Mouse (Mus musculus) cortical plate, adult 2 months (tissue): Measurements from ENCODE around the gene Ppp1r27. TPM values are rescaled to one million over a fixed set of nuclear protein-coding genes. Genes with fewer than 3 reads are reported as not detected.

Source experiments
- H3K27ac ChIP-seq: fragments of 200-500 bp; 2 replicates; pipeline ENCODE4 v1.5.1; 2012; ENCODE audit warnings: low read length, control low read depth, inconsistent platforms; ENCODE audit not compliant: insufficient read depth
- H3K4me1 ChIP-seq: fragments of 200-500 bp; 2 replicates; pipeline ENCODE4 v1.6.1; 2011; ENCODE audit warnings: low read length; ENCODE audit not compliant: control insufficient read depth, insufficient read depth
- H3K4me3 ChIP-seq: fragments of 200-500 bp; 2 replicates; pipeline ENCODE4 v1.5.1; 2011; ENCODE audit warnings: mild to moderate bottlenecking, low read length, control low read depth; ENCODE audit not compliant: insufficient read depth
- CTCF ChIP-seq: fragments of 200-500 bp; IDR thresholded peaks from 2 replicates; pipeline ENCODE4 v1.5.1; 2011; ENCODE audit warnings: mild to moderate bottlenecking, control low read depth, low read length; ENCODE audit not compliant: insufficient read depth; ENCODE audit errors: extremely low read depth
- POLR2A ChIP-seq: fragments of 200-500 bp; IDR thresholded peaks from 2 replicates; pipeline ENCODE4 v1.6.1; 2011; ENCODE audit warnings: mild to moderate bottlenecking, low read length, control low read depth; ENCODE audit not compliant: insufficient read depth; ENCODE audit errors: extremely low read depth
- polyA plus RNA-seq: library from polyadenylated mRNA; depleted of rRNA; stranded (reverse); fragments of >200 nt; gene quantifications from 2 replicates; pipeline ENCODE4 v1.2.3, GENCODE M21; 2012

Gene Ppp1r27
- polyA plus RNA-seq, 1 experiment, result not detected

GRCm38 (mm10) chr11:120575940-120576339 lies 25.0 kb upstream of the Ppp1r27 start:
- Histone ChIP-seq H3K4me1 (peaks cover 8% of the 10 kb centered on the region; the same call in 1 of the 2 replicates), H3K4me3 (no peak overlapping the region), H3K27ac (no peak overlapping the region)
- TF ChIP-seq CTCF (no peak), POLR2A (no peak)

- TF ChIP-seq POLR2A (no peak), CTCF (no peak)
- Histone ChIP-seq H3K4me1 (peaks cover 6% of the 10 kb centered on the region; the same call in 1 of the 2 replicates), H3K4me3 (no peak overlapping the region), H3K27ac (no peak overlapping the region)
These were observed 24.1 kb upstream of the Ppp1r27 start for GRCm38 (mm10) chr11:120575046-120575445.

- Histone ChIP-seq H3K4me3 (no peak overlapping the region; the same call in 1 of the 2 replicates), H3K27ac (no peak overlapping the region), H3K4me1 (peaks cover 6% of the 10 kb centered on the region; the same call in 1 of the 2 replicates)
- TF ChIP-seq CTCF (no peak), POLR2A (no peak)
These were observed 23.3 kb upstream of the Ppp1r27 start for GRCm38 (mm10) chr11:120574278-120574600.

GRCm38 (mm10) chr11:120573585-120574277 lies 22.8 kb upstream of the Ppp1r27 start:
- TF ChIP-seq CTCF (no peak), POLR2A (no peak)
- Histone ChIP-seq H3K4me3 (peak overlapping the region; percentile 87), H3K4me1 (peaks cover 6% of the 10 kb centered on the region; the same call in 1 of the 2 replicates), H3K27ac (peak overlapping the region; percentile 68)

- H3K4me3 ChIP-seq, result peak within 1 kb of the TSS; percentile 87
- H3K27ac ChIP-seq, result peak within 1 kb of the TSS; percentile 68
- TF ChIP-seq CTCF (no peak), POLR2A (peak; percentile 94)
- H3K4me1 ChIP-seq, result peaks cover 6% of the 10 kb centered on the region; the same call in 1 of the 2 replicates
These were observed 22.0 kb upstream of the Ppp1r27 start, which contains the start of gene P4hb for GRCm38 (mm10) chr11:120572752-120573584. Gene P4hb (minus strand): TSS chr11:120573253.

- Histone ChIP-seq H3K27ac (no peak overlapping the region), H3K4me1 (peaks cover 6% of the 10 kb centered on the region; the same call in 1 of the 2 replicates)
- no peak for TF ChIP-seq CTCF
- no peak for TF ChIP-seq POLR2A
These were observed 21.5 kb upstream of the Ppp1r27 start for GRCm38 (mm10) chr11:120572417-120572751.

GRCm38 (mm10) chr11:120571754-120572416 lies 21.0 kb upstream of the Ppp1r27 start:
- TF ChIP-seq CTCF (no peak), POLR2A (no peak)

More at GRCm38 (mm10) chr11:120572417-120572751, 21.5 kb upstream of the Ppp1r27 start:
- peak overlapping the region; percentile 87 for H3K4me3 ChIP-seq

GRCm38 (mm10) chr11:120571122-120571521 lies 20.2 kb upstream of the Ppp1r27 start:
- Histone ChIP-seq H3K4me3 (no peak overlapping the region), H3K27ac (no peak overlapping the region), H3K4me1 (peaks cover 6% of the 10 kb centered on the region; the same call in 1 of the 2 replicates)
- TF ChIP-seq CTCF, result no peak
- no peak for TF ChIP-seq POLR2A

More at GRCm38 (mm10) chr11:120571754-120572416, 21.0 kb upstream of the Ppp1r27 start:
- peak overlapping the region; percentile 87 for H3K4me3 ChIP-seq
- peaks cover 6% of the 10 kb centered on the region; the same call in 1 of the 2 replicates for H3K4me1 ChIP-seq
- H3K27ac ChIP-seq, result no peak overlapping the region

- TF ChIP-seq CTCF, result no peak
- no peak for TF ChIP-seq POLR2A
- H3K4me3 ChIP-seq, result no peak overlapping the region
- no peak overlapping the region for H3K27ac ChIP-seq
These were observed 17.4 kb upstream of the Ppp1r27 start for GRCm38 (mm10) chr11:120568324-120568723.

More at GRCm38 (mm10) chr11:120568324-120568723, 17.4 kb upstream of the Ppp1r27 start:
- peaks cover 4% of the 10 kb centered on the region; the same call in 1 of the 2 replicates for H3K4me1 ChIP-seq
